Mouse (Mus musculus): ENCODE measurements around the gene Metap1. TPM values are rescaled to one million over a fixed set of nuclear protein-coding genes. Genes with fewer than 3 reads are reported as not detected.

Metap1 gene
- polyA plus RNA-seq, 1 experiment = 29.4 TPM

- TF ChIP-seq GATA1 (IDR thresholded peaks at IDR 0.05; ENCODE audit: low read length) = no peak
Measured at GRCm38 (mm10) chr3:138442203-138442602, 47.1 kb downstream of the Metap1 start.

- no peak for TF ChIP-seq GATA1 (IDR thresholded peaks at IDR 0.05; ENCODE audit: low read length)
Measured at GRCm38 (mm10) chr3:138438716-138439115, 50.6 kb downstream of the Metap1 start.

DNA sequence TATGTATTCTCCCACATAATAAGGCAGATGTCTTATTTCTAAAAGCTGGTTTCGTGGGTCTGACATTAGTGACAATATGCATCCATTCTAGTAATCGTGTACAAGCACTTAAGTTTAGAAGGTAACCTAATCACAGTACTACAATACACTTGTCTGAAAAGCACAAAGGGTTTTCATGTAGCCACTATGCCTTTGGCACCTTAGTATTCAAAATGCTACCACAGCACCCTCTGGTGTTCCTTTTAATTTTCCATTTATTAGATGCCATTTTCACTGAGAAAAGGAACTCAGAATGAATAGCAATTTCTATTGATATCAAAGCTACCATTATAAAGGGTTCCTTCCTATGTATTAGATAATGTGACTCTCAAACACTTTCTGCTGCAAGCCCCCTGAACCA is 57.5 kb downstream of the Metap1 start:
- no peak for TF ChIP-seq GATA1 (IDR thresholded peaks at IDR 0.05; ENCODE audit: low read length)

DNA sequence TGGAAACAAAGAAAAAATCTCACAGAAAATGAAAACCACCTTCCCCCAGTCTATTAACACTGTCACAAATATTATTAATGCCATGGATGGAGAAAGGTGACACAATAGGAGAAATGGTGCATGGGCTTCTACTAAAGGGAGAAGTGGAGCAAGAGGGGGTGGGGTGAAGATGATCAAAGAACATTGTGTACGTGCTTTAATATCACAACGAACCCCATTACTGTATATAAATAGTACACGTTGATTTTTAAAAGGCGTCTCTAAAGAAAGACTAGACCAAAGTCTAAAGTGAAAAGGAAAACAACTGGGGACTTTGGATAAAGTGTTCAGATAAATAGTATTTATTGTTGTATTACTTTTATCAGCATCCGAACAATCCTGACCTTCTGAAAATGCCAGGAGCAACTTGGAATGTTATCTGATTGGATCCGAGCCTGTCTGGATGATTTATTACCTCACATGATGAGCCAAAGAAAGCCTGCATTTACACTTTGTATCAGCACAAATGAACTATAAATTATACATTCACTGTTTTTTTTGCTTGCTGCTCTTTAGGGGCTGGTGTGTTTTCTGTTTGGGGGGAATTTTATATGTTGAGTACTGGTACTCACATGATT is 58.8 kb downstream of the Metap1 start:
- TF ChIP-seq GATA1 (IDR thresholded peaks at IDR 0.05; ENCODE audit: low read length) = no peak

DNA sequence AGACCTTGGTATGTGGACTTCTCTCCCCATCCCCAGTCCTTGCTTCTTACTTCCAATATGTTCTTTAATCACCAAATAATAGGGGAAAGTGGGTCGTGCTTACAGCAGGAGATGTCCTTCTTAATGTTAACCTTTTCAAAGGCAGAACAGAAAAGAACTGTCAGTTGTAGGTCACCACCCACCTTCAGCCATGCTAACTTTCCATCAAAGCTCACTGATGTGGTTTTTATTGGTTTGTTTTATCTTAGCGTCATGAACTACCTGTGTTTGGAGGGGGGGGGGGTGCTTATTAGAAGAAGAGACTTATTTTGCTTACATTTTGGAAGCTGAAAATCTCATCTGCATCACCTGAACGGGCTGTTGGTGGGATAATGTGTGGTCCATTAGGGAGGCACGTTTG is 65.1 kb downstream of the Metap1 start:
- TF ChIP-seq GATA1 (IDR thresholded peaks at IDR 0.05; ENCODE audit: low read length) = no peak

DNA sequence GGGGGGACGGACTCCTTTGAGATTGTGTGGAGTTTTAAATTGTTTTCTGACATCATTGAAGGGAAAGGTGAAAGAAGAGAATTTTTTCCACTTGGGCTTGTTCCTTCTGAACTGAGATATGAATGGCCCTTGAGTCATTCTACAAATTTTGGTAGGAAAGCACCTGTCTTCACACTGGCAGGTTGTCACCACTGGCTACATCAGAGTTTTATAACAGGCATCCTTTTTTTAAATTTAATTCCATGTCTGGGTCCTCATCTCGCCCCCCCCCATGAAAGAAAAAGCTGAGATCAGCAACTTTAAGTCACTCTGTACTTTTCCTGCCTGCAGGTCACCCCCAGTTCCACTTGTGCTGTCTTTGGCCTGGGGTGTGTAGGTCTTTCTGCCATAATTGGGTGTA is 65.7 kb downstream of the Metap1 start:
- no peak for TF ChIP-seq GATA1 (IDR thresholded peaks at IDR 0.05; ENCODE audit: low read length)

- TF ChIP-seq GATA1 (IDR thresholded peaks at IDR 0.05; ENCODE audit: low read length) = no peak
Measured at GRCm38 (mm10) chr3:138420385-138420784, 68.9 kb downstream of the Metap1 start.

DNA sequence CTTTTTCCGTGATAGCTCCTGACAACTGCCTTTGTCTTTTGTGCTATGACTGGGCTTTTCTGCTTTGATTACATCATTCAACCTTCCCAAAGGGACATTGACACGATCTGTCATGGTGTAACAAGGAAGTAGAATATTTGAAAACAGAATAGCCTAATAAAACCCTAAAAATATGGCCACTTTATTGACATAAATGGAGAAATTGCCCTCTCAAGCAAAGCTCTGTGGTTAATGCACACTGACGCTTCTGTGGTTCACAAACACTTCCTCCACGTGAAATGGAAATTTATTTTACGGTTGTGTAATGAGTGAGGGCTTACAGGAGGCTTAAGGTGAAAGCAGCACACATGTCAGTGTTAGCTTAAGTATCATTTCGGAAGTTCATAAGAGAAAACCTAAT is 69.9 kb downstream of the Metap1 start:
- TF ChIP-seq GATA1 (IDR thresholded peaks at IDR 0.05; ENCODE audit: low read length) = no peak

GRCm38 (mm10) chr3:138415121-138415690 is 74.1 kb downstream of the Metap1 start, which contains the start of gene Adh4:
Gene Adh4 (plus strand): TSS chr3:138415466.
- no peak for TF ChIP-seq GATA1 (IDR thresholded peaks at IDR 0.05; ENCODE audit: low read length)

GRCm38 (mm10) chr3:138410211-138410610 is 79.1 kb downstream of the Metap1 start:
- no peak for TF ChIP-seq GATA1 (IDR thresholded peaks at IDR 0.05; ENCODE audit: low read length)

DNA sequence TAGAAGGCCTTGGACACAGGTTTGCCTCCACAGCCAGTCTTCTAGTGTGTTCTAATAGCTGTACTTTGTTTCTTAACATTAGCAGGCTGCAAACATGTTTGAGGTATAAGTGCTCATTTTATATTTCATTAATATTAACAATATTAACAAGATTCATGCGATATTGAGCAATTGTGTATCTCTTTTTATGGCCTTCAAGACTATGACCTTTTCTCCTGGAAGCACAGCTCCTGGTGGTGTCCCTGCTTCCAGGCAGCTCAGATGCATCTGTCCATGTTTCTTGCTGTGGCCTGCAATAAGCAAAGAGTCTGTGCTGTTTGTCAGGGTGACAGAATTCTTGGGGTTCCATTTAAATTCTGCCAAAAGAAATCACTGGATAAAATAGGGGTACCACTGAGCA is 79.7 kb downstream of the Metap1 start:
- TF ChIP-seq GATA1 (IDR thresholded peaks at IDR 0.05; ENCODE audit: low read length) = no peak

Other genes starting within 250 kb of the Metap1 start
- gene Adh1, start 228.5 kb downstream of the Metap1 start, polyA plus RNA-seq (2012) = not detected in 2 replicates
- gene Adh6a, start 176.2 kb downstream of the Metap1 start, polyA plus RNA-seq (2012) = not detected in 2 replicates
- not detected in 2 replicates for gene Adh6b, start 147.7 kb downstream of the Metap1 start, polyA plus RNA-seq (2012)
- gene Adh4, start 74.0 kb downstream of the Metap1 start, polyA plus RNA-seq (2012) = not detected in 2 replicates
- 5.8 and 21.9 TPM in 2 replicates for gene Adh5, start 46.4 kb downstream of the Metap1 start, polyA plus RNA-seq (2012)
- 7.1 and 8.3 TPM in 2 replicates for gene Eif4e, start 36.7 kb upstream of the Metap1 start, polyA plus RNA-seq (2012)

Data from G1E-ER4 (cell line).